Mouse (Mus musculus) limb, embryonic 14.5 days (tissue): ENCODE measurements at regions not wholly inside any gene's neighbourhood (a gene's known extent, or its start where the extent isn't known, plus 50 kb on each side); places are given as distances from the start of the nearest gene placed in this dataset.

Experiments used
- ATAC-seq: fragments of 200-750 bp; cut with Nextera tagmentation; 2 replicates; pipeline ENCODE4 v1.8.0; 2017; ENCODE audit warnings: low read depth, moderate number of reproducible peaks, moderate TSS enrichment; ENCODE audit not compliant: low FRiP score
- DNase-seq: peaks from one replicate; pipeline ENCODE4 v3.0.0-alpha.2; 2015; ENCODE audit warnings: low spot score
- H3K27ac ChIP-seq: fragments of 300-500 bp; sonication (generic); replicated peaks from 2 replicates; pipeline ENCODE4 v1.5.1; 2014; ENCODE audit warnings: low read depth, mild to moderate bottlenecking, low read length, moderate library complexity, mixed read lengths
- H3K27me3 ChIP-seq: fragments of 300-500 bp; sonication (generic); 2 replicates; pipeline ENCODE4 v1.6.1; 2014; ENCODE audit warnings: low read length, mixed read lengths; ENCODE audit not compliant: control insufficient read depth, insufficient read depth
- H3K36me3 ChIP-seq: fragments of 300-500 bp; sonication (generic); 2 replicates; pipeline ENCODE4 v1.6.1; 2014; ENCODE audit warnings: mild to moderate bottlenecking, low read length, moderate library complexity, mixed read lengths; ENCODE audit not compliant: control insufficient read depth, insufficient read depth
- H3K4me1 ChIP-seq: fragments of 300-500 bp; sonication (generic); 2 replicates; pipeline ENCODE4 v1.6.1; 2014; ENCODE audit warnings: antibody characterized with exemption, low read length, mixed read lengths; ENCODE audit not compliant: control insufficient read depth, insufficient read depth
- H3K4me2 ChIP-seq: fragments of 300-500 bp; sonication (generic); replicated peaks from 2 replicates; pipeline ENCODE4 v1.6.1; 2014; ENCODE audit warnings: low read depth, mild to moderate bottlenecking, low read length, moderate library complexity; ENCODE audit not compliant: severe bottlenecking
- H3K4me3 ChIP-seq: fragments of 300-500 bp; sonication (generic); replicated peaks from 2 replicates; pipeline ENCODE4 v1.5.1; 2014; ENCODE audit warnings: low read length
- H3K9ac ChIP-seq: fragments of 300-500 bp; sonication (generic); 2 replicates; pipeline ENCODE4 v1.6.1; 2014; ENCODE audit warnings: mild to moderate bottlenecking, low read depth, low read length, moderate library complexity; ENCODE audit not compliant: severe bottlenecking
- H3K9me3 ChIP-seq: fragments of 300-500 bp; sonication (generic); 2 replicates; pipeline ENCODE4 v1.6.1; 2016; ENCODE audit warnings: low read length; ENCODE audit not compliant: control insufficient read depth
- POLR2A ChIP-seq: fragments of 200-500 bp; IDR thresholded peaks from 2 replicates; pipeline ENCODE4 v1.8.0; 2012; ENCODE audit warnings: inconsistent platforms, mild to moderate bottlenecking, moderate library complexity, borderline replicate concordance; ENCODE audit not compliant: insufficient read depth, insufficient read length; ENCODE audit errors: extremely low read depth
- WGBS: fragments of 180-500 bp; shearing (Covaris S2); extraction: QIAGEN DNeasy Blood & Tissue Kit; methylation state at CpG from one replicate; pipeline ENCODE4 v1.1.7; 2014; 5-methylcytosine and 5-hydroxymethylcytosine counted together

DNA sequence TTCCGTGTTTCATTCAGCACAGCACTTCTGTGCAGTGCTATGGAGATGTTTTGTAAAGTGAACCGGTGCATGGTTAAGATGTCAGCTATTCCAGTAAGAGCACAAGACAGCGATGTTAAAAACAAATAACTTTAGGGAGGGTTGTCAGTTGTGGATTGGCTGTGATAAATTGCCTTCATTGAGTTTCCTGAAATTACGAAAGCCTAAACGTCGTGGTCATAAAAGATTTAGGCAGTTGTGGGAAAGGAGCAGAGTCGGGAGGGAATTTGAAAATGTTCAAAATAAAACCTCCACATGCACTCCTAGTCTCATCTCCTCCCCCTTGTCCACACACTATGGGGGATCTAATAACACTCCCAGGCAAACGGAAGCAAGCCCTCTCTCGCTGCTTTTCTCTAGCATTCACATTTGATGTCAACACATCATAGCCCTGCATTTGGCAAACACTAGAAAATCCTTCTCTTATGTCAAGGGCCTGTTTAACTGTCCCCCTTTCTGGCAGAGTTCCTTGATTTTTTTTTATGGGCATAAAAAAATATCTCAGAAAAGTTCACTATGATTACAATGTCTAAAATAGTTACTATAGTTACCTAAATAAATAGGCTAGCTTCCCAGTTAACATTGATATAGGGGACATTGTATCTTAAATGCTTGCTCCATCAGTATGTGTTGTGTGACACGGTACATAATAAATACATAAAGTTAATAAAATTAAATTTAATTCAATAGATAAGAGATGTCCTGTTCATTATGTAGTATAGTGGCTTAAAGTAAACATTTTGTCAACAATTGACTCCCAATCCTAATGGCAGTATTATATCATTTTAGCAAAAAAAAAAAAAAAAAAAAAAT lies 589.2 kb upstream of the Kif18a start:
- H3K4me2 ChIP-seq: no peak overlapping the region
- DNase-seq: no peak

DNA sequence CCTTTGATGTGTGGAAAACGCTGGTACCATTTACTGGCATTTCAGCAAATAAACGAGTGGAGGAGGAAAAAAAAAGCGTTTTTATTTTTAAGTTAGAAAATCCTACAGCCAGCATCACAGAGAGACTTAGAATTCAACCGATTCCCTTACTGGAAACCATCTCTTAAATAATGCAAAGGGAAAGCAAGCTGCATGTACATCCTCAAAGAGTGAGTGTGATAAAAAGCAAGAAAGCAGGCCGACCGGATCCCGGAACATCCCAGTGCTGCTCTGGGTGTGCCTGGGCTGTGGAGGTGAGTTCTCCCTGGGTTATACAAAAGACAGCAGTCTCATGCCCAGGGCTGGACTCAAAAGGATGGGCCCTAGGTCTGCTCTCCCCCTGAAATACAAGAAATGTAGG lies 579.2 kb upstream of the Kif18a start:
- no peak for TF ChIP-seq POLR2A

More for the DNA sequence above, 589.2 kb upstream of the Kif18a start:
- no peaks in the 10 kb centered on the region for H3K4me1 ChIP-seq
- ATAC-seq: no peak
- H3K27me3 ChIP-seq: no peaks in the 10 kb centered on the region
- no peak for TF ChIP-seq POLR2A
- H3K9ac ChIP-seq: no peak overlapping the region
- no peaks in the 10 kb centered on the region for H3K9me3 ChIP-seq
- WGBS: 49% methylated on average over 10 of the region's 10 CpGs
- no peaks in the 10 kb centered on the region for H3K36me3 ChIP-seq
- H3K27ac ChIP-seq: no peak overlapping the region
- H3K4me3 ChIP-seq: no peak overlapping the region

DNA sequence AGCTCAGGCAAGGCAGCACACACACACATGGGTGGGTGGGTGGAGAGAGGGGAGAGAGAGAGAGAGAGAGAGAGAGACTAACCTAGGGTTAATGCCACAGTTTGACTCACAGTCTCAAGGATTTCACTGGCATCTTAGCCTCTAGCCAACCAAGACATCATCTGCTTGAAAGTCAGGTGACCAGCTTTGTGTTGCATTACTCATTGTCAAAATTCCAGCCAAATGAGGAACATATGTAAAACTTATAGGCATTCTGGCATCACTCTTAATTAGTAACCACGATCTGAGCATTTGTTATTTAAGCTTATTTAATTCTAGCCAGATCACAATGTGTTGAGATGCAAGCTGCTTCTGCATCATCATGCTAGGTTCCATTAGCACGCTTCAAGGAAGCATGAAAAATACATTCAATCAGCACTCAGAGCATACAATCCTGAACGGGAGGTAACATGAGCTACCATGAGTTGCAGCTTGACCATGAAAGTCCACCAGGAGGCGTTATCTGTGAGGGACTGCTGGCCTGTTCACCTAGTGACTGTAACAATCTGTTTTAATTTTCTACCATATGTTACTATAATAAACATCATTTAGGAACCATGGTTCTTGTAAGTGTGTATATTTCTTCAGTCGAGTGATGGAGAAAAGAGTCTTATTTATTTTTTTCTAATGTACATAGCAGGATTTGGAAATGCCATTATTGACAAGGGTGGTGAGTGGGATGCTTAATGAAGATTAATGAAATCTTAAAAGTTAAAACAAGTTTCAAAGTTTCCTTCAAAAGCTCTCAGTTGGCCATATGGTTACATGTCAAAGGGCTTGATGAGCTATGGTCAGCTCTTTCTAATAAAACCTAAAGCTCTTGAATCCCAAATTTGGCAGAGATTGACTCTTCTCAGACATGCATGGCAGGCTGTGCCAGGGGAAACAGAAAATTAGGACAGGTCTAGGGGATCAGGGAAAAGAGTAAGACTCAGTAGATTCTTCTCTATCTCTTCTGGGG lies 572.4 kb upstream of the Kif18a start:
- no peaks in the 10 kb centered on the region for H3K36me3 ChIP-seq
- no peak overlapping the region for H3K4me3 ChIP-seq
- 65% methylated on average over 5 of the region's 5 CpGs for WGBS
- no peaks in the 10 kb centered on the region for H3K27me3 ChIP-seq
- no peak overlapping the region for H3K9ac ChIP-seq
- no peaks in the 10 kb centered on the region for H3K9me3 ChIP-seq
- no peaks in the 10 kb centered on the region for H3K4me1 ChIP-seq
- ATAC-seq (no peak), DNase-seq (no peak)
- H3K27ac ChIP-seq: no peak overlapping the region
- H3K4me2 ChIP-seq: no peak overlapping the region
- TF ChIP-seq POLR2A: no peak

More for the DNA sequence above, 579.2 kb upstream of the Kif18a start:
- H3K4me1 ChIP-seq: no peaks in the 10 kb centered on the region
- no peak for DNase-seq
- H3K4me3 ChIP-seq: no peak overlapping the region
- no peak for ATAC-seq
- WGBS: 54% methylated on average over 7 of the region's 7 CpGs
- H3K27ac ChIP-seq: no peak overlapping the region
- no peaks in the 10 kb centered on the region for H3K36me3 ChIP-seq
- H3K9me3 ChIP-seq: no peaks in the 10 kb centered on the region
- H3K4me2 ChIP-seq: no peak overlapping the region
- no peak overlapping the region for H3K9ac ChIP-seq
- H3K27me3 ChIP-seq: no peaks in the 10 kb centered on the region

DNA sequence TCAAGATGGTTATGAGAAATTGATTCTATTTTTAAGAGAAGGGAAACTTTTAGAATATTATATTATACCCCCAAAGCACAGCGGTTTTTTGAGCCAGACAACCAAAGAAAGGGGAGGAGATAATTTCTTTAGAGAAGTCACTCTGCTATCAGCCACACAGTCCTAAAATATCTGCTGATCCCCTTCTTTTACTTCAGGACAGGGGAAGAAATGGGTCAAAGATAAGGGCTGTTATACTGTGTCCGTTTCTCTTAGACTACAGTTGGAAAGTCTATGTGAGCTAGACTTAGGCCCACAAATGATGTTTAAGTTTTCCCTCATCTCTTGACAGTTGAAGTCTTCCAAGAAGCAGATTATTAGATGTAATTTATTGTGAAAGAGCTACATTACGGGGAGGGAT lies 538.5 kb upstream of the Kif18a start:
- no peaks in the 10 kb centered on the region for H3K4me1 ChIP-seq
- no peak for ATAC-seq
- no peaks in the 10 kb centered on the region for H3K9me3 ChIP-seq
- TF ChIP-seq POLR2A: no peak
- no peak for DNase-seq
- H3K27ac ChIP-seq: no peak overlapping the region
- H3K4me2 ChIP-seq: no peak overlapping the region
- no peaks in the 10 kb centered on the region for H3K27me3 ChIP-seq
- no peak overlapping the region for H3K9ac ChIP-seq
- no peaks in the 10 kb centered on the region for H3K36me3 ChIP-seq
- WGBS: 89% methylated on average over 3 of the region's 3 CpGs
- H3K4me3 ChIP-seq: no peak overlapping the region

DNA sequence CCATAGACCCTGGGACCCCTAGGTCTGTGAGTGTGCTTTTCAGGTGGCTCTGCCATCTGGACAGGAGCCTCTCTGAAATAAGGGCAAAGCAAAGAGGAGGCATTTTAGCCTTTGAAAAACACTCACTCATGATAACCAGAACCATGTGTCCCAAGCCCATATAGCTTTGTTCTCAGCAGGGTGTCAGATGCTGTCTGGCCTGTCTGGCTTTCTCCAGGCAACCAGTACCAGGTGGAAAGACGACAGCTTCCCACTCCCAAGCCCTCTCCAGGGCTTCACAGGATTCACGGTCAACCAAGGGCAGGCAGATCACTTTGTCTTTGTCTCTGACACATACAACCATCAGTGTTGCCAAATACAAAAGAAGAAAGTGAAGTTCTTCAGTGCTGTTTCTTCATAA lies 537.0 kb upstream of the Kif18a start:
- no peak overlapping the region for H3K27ac ChIP-seq
- H3K9ac ChIP-seq: no peak overlapping the region
- H3K4me3 ChIP-seq: no peak overlapping the region
- H3K36me3 ChIP-seq: no peaks in the 10 kb centered on the region
- no peak overlapping the region for H3K4me2 ChIP-seq
- no peaks in the 10 kb centered on the region for H3K4me1 ChIP-seq
- 13% methylated on average over 2 of the region's 2 CpGs for WGBS
- H3K27me3 ChIP-seq: no peaks in the 10 kb centered on the region
- ATAC-seq (no peak), DNase-seq (no peak)
- no peaks in the 10 kb centered on the region for H3K9me3 ChIP-seq
- no peak for TF ChIP-seq POLR2A
